Mouse (Mus musculus): ENCODE results near the gene Gtf3c1.

Gene Gtf3c1

DNA sequence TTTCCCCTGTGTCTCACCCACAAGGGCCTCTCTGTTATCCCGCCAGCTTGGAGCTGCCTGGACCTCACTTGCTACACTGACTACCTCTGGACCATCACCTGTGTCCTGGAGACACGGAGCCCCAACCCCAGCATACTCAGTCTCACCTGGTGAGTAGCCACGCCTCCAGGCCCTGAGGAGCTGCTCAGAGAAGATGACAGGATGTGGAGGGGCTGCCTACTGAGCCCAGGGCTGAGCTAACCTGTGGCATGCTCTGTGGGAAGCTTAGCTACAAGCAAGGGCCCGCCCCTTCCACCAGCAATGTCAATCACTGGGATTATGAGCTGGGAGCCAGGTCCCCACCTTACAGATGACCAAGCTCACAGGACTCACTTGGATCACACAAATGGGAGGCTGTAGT is 82.4 kb downstream of the Gtf3c1 start:
- ATAC-seq (ENCODE audit: insufficient number of reproducible peaks, low FRiP score, low TSS enrichment) = no peak

DNA sequence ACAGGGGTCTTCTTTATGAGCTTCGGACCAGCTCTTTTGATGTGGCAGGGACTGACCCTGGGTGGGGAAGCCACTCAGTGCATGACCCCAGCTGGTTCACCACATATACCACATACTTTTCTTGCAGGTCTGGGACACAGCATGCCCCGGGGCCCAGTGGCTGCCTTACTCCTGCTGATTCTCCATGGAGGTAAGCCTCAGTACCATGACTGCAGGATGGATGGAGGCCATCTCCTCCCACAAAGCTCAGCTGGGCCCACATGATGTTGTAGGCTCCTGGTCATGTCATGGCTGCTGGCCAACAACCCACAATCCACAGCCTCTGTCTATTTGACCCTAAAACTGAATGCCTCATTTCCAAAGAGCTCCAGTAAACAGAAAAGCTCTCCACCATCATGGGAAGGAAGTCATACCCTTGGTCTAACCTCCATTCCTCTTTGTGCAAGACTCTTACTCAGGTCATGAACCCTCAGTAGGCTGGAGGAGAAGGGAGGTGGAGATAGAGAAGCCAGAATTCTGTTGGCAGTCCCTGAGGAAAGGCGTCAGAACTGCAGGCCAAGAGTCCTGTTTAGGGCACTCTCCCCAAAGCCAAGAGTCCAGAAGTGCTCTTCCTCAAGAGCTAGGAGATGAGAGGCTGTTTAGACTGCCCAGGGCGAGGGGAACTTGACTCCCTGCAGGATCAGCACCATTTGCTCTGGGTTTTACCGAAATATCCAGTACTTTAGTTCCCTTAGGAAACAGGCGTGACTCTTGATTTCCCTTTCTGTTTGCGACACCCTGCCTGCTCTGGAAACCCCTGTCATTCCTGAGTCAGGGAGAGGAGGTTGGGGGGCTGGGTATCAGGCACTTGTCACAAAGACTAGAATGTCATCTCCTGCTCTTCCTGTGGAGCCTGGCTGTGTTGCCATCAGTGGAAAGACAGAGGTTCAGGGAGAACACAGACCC is 84.6 kb downstream of the Gtf3c1 start:
- ATAC-seq (ENCODE audit: insufficient number of reproducible peaks, low FRiP score, low TSS enrichment) = no peak

DNA sequence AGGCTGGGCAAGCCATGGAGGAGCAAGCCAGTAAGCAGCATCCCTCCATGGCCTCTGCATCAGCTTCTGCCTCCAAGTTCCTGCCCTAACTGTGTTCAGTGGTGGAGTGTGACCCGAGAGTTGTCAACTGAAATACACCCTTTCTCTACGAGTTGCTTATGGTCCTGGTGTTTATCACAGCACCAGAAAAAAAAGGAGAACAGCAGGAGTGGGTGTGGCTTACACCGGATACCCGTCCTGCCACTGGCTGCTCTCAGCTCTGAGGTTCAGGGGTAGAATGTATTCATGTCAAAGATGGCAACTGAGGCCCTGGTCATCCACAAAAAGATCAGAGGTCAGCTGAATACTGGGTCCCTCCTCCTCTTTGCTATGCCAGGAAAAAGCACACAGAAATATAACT is 87.5 kb downstream of the Gtf3c1 start:
- ATAC-seq (ENCODE audit: insufficient number of reproducible peaks, low FRiP score, low TSS enrichment) = no peak

DNA sequence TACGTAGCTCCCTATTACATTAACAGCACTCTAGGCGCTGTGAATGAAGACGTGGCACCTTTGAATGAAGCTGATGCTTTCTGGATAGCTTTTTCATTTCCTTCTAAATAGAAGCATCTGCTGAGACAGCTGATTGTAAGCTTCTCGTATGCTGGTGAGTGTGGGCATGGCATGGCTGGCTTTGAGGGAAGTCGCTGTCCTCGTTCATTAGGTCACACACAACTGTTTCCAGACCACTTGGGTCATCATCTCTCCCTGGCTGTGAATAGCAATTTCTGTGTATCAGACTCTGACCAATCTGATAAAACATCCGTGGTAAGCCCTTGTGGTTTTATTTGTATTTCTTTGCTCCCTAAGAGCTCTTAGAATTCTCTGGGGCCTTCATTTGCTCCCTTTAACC is 89.6 kb downstream of the Gtf3c1 start:
- ATAC-seq (ENCODE audit: insufficient number of reproducible peaks, low FRiP score, low TSS enrichment) = no peak

DNA sequence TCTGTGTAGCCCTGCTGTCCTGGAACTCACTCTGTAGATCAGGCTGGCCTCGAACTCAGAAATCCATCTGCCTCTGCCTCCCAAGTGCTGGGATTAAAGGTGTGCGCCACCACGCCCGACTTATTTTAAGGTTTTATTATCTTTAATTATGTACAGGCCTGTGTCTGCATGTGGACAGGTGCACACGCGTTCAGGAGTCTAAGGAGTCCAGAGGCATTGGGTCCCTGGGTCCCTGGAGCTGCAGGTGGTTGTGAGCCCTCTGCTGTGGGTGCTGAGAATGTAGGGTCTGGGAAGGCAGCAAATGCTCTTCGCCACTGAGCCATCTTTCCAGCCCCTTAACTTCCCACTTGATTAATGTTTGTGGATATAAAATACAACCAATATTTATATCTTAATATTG is 92.1 kb downstream of the Gtf3c1 start:
- ATAC-seq (ENCODE audit: insufficient number of reproducible peaks, low FRiP score, low TSS enrichment) = no peak

DNA sequence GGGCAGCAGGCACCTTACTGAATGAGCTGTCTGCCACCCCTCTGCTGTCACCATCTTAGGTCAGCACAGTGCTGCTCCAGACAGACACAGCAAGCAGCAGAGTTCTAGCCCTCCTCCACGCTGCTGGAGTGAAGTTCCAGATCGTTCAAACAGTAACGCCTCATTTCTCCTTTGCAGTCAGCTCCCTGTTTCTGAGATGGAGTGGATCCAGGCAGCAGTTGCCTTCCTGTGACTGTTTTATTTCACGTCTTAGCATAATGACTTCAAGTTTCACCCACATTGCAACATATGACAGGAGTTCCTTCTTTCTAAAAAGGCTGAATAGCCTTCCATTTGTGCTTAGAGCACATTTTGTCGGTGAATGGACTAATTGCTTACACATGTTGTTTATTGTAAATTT is 94.0 kb downstream of the Gtf3c1 start:
- ATAC-seq (ENCODE audit: insufficient number of reproducible peaks, low FRiP score, low TSS enrichment) = no peak

DNA sequence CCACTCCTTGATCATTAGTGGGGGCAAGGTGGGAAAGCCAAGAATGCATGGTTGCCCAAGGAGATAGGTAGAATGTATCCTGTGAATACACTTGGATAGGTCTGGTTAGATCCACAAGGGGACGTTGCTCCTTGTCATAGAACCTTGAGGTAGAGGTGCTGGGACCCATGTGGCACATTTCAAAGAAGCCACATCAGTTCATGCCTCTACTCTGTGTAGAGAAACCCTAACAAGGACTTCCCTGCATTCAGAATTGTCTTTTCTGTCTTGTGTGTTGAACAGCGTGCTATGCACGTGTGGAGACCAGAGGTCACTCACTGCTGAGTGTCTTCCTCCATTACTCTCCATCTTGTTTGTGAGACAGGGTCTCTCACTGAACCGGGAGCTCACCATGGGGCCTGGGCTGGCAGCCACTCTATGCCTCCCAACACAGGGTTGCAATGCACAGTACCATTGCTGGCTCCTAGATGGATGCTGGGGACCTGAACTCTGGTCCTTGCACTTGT is 99.3 kb downstream of the Gtf3c1 start:
- no peak for ATAC-seq (ENCODE audit: insufficient number of reproducible peaks, low FRiP score, low TSS enrichment)

DNA sequence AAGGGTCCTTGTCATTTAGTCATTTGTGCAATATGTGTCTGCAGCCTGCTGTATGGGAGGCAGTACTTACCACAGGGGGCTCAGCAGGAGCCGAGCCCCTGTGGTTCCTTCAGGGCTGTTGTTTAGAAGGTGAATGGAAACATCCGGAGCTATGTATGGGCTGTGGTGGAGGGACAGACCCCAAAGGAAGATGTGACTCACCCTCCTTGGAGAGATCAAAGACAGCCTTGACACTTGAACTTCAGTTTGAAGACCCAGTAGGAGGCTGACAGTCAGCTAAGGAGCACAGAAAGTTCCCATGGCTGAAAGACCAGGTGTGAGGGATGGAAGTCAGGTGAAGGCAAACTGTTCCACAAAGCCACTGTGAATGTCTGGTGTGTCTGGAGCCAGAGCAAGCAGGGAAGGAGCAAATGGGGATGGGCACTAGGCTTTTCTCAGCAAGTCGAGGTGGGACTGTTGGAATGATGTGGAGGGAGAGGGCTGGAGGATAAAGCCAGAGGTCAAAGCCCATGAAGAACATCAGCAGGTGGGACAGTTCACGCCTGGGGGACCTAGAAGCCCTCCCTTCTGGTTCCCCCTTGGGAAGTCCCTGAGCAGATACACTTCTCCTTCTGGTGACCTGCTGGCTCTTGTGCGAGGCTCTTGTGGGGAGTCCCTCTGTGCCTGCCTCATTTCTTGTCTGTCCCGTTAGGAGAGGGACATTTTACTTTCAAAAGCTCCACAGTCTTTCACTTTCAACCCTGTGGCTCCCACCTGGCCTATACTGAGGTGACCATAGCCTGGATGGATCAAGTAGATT is 100.0 kb downstream of the Gtf3c1 start:
- no peak for ATAC-seq (ENCODE audit: insufficient number of reproducible peaks, low FRiP score, low TSS enrichment)

DNA sequence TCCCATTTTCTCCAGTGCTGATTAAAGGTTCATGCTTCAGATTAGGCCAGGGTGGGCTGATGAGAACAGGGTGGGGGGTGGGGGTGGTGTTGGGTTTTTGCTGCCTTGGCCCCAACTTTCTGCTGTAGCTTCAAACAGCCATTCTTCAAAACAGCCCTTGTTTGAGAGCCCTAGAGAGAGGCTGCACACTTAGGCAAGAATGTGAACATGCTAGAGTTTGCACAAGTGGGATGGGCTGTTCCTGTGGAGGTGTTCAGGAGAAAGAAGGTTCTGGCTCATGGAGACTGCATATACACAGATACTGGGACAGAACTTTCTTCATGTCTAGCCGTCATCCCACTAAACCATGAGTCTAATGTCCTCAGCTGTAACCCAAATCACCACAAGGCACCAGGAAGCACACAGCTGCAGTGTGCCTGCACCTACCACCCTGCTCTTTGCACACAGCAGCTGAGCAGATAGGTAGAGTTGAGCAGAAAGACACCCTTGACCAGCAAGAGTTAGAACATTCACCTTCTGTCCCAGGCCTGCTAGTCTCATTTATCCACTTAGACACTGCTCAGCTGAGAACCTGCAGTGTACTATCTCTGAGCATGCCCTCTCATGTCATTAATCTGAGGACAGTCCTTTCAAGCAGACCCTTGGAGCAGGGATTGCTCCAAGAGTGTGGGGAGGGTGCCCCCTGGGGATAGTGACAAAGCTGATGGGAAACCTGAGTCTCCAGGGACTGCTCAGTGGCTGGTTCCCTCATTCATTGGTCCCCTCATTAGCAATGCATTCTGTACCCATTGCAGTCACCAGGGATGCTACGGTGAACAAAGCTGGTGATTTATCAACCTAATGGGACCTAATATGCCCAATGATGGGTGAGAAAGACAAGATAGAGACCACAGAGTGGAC is 101.1 kb downstream of the Gtf3c1 start:
- no peak for ATAC-seq (ENCODE audit: insufficient number of reproducible peaks, low FRiP score, low TSS enrichment)

DNA sequence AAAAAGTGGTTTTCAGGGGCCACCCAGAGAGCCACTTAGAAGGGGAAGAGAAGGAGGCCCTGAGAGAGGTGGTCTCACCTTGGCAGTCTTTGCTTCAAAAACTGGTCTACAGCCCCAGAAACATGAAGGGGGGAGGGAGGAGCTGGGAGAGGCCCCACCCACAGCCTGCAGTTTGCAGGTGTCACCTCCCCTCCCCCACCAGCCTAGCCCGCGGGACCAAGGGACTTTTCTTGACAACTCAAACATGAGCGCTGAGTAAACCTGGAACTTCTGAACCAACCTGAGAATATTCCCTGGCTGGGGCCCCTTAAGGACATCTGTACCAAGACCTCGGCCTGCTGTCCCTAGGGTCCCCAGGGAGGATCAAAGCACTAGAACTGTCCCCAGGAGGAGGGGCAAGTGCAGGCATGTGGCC is 101.8 kb downstream of the Gtf3c1 start:
- ATAC-seq (ENCODE audit: insufficient number of reproducible peaks, low FRiP score, low TSS enrichment) = no peak

DNA sequence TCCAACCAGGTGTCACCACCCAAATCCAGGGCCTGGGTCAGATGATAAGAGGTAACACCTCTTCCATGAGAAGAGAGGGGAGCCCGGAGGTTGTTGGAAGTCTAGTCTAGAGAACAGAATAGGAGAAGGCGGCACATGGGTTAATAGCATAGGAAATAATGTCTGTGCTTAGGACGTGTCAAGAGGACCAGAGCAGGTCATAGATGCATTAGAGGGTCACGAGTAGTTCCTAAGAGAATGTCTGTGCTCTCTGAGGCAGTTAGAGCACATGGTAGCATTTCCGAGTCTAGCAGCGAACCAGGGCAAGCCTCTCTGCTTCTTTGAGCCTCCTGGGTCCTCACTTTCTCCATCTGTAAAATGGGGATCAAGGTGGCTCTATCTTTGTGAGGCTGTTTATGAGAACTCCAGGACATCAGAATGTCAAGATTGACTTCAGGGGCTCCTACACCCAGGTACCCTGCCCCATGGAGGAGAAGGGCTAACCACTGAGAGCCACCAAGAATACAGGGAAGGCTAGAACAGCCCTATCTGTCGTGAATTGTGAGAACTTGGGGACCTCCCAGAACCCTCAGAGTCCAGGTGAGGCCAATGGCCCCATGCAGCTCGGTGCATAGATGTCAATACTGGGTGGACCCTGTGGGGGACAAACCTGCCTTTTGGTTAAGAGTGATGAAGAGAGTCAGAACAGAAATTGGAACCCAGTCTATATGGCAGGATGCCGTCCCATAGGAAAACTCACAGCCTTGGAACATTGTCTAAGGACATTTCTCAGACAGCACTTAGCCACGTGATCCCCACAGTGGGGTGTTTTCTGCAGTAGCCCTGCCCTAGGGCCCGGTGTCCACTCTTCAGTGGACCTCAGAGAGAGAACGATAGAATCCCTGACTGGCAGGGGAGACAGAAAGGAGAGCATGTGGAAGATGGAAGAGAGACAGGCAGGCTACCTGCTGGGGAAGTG is 102.9 kb downstream of the Gtf3c1 start:
- no peak for ATAC-seq (ENCODE audit: insufficient number of reproducible peaks, low FRiP score, low TSS enrichment)

DNA sequence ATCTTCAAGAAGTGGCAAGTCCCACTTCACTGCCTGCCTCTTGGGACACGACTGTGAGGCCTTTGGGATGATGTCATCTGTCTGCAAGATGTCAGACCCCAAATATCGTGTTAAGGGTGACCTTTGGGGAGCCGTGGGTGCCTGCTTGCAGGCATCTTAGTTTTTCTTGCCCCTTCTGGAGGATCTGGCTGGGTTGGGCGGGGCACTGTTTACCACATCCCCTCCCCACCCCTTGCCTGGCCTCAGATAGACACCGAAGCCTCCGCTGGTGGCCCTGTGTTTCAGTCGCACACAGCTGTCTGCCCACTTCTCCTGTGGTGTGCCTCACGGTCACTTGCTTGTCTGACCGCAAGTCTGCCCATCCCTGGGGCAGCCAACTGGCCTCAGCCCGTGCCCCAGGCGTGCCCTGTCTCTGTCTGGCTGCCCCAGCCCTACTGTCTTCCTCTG is 104.4 kb downstream of the Gtf3c1 start, which contains the start of gene Il21r:
TSS of gene Il21r (plus strand) at position 245 of the 447 bp plus-strand sequence.
- no peak for ATAC-seq (ENCODE audit: insufficient number of reproducible peaks, low FRiP score, low TSS enrichment)

DNA sequence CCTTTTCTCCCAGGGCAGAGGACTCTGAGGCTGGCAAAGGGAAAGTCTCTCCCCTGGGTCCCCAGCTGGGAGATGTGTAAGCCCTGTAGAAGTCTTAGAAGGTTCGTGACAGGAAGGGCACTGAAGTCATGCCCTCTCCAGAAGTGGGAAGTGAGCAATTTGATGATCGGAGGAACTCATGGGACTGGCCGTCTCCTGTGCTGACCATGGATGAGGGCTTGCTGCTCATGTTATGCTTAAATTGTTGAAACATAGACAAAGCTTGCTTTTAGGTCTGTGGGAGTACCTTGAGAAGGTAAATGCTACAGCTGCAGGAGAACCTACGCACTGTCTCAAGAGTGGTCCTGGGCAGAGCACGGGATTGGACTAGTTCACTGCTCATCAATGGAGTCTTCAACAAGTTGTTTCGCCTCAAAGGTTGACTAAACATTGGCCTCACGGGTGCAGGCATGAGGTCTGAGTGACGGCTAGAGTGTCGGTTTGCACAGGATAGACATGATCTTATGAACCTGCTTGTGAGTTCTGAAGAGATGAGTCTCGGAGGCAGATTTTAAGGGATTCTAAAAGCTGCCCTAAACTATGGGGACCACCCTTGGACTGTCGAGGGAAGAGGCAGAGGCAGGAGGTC is 105.6 kb downstream of the Gtf3c1 start:
- ATAC-seq (ENCODE audit: insufficient number of reproducible peaks, low FRiP score, low TSS enrichment) = no peak

DNA sequence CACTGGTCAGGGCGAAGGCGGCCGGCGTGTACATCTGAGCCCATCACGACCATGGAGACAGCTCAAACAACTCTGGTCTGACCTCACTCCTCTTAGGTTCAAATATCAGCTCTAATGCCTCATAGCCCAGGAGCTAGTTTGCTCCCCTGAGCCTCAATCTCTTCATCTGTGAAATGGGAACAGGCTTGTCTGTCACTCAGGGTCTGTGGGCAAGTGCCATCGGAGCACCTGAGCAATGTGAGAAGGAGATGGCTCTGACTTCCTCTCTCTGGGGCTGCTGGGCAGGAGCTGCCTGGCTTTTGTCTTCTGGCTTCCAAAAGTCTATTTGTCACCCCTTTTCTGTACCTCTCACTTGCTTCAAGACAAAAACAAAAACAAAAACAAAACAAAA is 106.3 kb downstream of the Gtf3c1 start:
- ATAC-seq (ENCODE audit: insufficient number of reproducible peaks, low FRiP score, low TSS enrichment) = no peak

DNA sequence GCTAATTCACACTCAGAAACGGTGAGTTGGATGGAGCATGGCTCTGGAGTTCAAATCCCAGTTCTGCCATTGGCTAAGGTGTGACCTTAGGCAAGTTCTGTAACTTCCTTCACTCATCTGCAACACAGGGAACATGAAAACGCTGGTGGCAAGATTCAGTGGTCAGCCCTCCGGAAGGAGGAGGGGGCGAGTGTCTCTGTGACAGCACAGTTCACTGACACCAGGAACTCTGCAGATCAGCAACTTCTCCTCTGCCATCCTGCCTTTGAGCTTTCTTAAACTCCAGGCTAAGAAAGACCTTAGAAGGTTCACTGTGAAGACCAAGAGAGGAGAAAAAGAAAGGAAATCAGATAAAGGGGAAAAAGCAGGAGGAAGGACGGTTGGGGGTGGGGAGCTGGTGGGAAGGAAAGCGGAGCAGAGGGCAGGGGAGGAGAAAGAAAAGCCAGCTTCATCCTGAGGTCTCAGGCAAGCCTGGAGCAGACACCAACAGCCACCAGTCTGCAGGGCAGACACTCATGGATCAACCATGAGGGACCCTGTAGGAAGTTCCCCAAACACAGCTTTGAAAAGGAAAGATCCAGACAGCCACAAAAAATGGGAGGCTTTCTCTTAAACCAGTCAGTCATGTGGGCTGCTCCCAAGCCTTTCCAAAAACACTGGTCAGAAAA is 106.8 kb downstream of the Gtf3c1 start:
- ATAC-seq (ENCODE audit: insufficient number of reproducible peaks, low FRiP score, low TSS enrichment) = no peak

DNA sequence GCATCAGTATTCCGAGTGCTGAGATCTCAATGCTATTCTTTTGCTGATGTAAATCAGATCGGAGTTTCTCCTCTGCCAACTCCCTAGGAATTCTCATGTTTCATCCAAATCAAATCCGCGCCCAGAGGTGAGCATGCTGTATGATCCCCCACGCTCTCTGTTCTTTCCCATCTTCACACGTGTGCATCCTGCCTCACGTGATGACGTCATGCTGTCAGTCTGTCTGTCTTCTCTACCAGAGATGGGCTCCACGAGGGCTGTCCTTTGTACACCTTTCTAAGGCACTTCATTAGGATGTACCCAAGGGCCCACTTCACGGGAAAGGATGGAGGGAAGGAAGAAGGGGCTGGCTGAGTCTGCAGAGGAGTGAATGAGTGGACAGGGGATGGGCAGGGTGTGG is 107.4 kb downstream of the Gtf3c1 start:
- ATAC-seq (ENCODE audit: insufficient number of reproducible peaks, low FRiP score, low TSS enrichment) = no peak

DNA sequence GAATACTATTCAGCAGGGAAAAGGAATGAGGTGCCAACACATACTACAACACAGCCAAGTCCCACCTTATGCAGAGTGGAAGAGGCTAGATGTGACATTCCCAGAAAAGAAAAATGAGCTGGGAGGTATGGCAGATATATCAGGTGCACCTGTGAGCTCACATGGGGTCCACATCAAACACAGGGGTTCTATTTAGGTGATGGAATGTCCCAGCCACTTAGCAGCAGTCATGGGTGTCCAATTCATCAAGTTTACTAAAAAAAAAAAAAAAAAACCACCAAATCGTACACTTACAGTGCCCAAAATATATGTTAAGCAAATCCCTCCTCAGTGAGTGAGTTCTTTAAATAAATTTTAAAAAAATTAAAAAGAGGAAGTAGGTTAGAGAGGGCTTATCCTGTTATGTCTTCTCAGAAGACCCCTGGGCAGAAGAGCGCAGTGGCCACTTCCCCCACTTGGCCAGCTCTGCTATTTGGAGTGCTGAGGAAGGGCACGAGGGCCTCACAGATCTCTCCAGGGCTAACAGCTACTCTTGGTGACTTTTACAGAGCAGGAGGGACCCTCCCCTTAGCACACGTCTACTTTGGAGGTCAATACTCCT is 108.1 kb downstream of the Gtf3c1 start:
- no peak for ATAC-seq (ENCODE audit: insufficient number of reproducible peaks, low FRiP score, low TSS enrichment)
